Mouse (Mus musculus): ENCODE results near the gene Gm4491. TPM values are rescaled to one million over a fixed set of nuclear protein-coding genes. Genes with fewer than 3 reads are reported as not detected.

Gene Gm4491
- polyA plus RNA-seq, 1 experiment from 2014 or later = not detected

Other genes with a start within 250 kb of the Gm4491 start
- gene Zmym2, start 229.2 kb downstream of the Gm4491 start, polyA plus RNA-seq (2014; fragmentation: Nextera tagmentation; extraction: Ambion mirVana) = 37.1 and 50.5 TPM in 2 replicates
- gene Gja3, start 57.8 kb downstream of the Gm4491 start, polyA plus RNA-seq (2014; fragmentation: Nextera tagmentation; extraction: Ambion mirVana) = 4.4 and 5.8 TPM in 2 replicates
- 0.67 and 1.2 TPM in 2 replicates for gene Gjb2, start 11.2 kb downstream of the Gm4491 start, polyA plus RNA-seq (2014; fragmentation: Nextera tagmentation; extraction: Ambion mirVana)
- 0.30 and 1.2 TPM in 2 replicates for gene Gjb6, start 17.7 kb upstream of the Gm4491 start, polyA plus RNA-seq (2014; fragmentation: Nextera tagmentation; extraction: Ambion mirVana)

All from kidney, embryonic 14.5 days (tissue).